Mouse (Mus musculus): Measurements from ENCODE around the gene Gm10720. TPM values are rescaled to one million over a fixed set of nuclear protein-coding genes. Genes with fewer than 3 reads are reported as not detected.
"Not testable (repeated sequence)": the region's sequence is repeated elsewhere in the genome, so short reads cannot be mapped to it uniquely, and the experiment has no call there.

Gm10720 gene
- polyA plus RNA-seq, 1 experiment = not detected

DNA sequence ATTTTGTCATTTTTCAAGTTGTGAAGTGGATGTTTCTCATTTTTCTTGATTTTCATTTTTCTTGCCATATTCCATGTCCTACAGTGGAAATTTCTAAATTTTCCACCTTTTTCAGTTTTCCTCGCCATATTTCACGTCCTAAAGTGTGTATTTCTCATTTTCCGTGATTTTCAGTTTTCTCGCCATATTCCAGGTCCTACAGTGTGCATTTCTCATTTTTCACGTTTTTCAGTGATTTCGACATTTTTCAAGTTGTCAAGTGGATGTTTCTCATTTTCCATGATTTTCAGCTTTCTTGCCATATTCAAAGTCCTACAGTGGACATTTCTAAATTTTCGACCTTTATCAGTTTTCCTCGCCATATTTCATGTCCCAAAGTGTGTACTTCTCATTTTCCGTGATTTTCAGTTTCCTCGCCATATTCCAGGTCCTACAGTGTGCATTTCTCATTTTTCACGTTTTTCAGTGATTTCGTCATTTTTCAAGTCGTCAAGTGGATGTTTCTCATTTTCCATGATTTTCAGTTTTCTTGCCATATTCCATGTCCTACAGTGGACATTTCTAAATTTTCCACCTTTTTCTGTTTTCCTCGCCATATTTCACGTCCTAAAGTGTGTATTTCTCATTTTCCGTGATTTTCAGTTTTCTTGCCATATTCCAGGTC, 8.7 kb downstream of the Gm10720 start:
- not testable (repeated sequence) for DNase-seq (ENCODE audit: low read depth, low spot score)
- WGBS = 79% methylated on average over 16 of the region's 16 CpGs

DNA sequence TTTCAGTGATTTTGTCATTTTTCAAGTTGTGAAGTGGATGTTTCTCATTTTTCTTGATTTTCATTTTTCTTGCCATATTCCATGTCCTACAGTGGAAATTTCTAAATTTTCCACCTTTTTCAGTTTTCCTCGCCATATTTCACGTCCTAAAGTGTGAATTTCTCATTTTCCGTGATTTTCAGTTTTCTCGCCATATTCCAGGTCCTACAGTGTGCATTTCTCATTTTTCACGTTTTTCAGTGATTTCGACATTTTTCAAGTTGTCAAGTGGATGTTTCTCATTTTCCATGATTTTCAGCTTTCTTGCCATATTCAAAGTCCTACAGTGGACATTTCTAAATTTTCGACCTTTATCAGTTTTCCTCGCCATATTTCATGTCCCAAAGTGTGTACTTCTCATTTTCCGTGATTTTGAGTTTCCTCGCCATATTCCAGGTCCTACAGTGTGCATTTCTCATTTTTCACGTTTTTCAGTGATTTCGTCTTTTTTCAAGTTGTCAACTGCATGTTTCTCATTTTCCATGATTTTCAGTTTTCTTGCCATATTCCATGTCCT, 9.5 kb downstream of the Gm10720 start, which contains the start of gene Gm10717:
Gene Gm10717 (plus strand): TSS at position 506 of the 556 bp plus-strand sequence.
- not testable (repeated sequence) for DNase-seq (ENCODE audit: low read depth, low spot score)

DNA sequence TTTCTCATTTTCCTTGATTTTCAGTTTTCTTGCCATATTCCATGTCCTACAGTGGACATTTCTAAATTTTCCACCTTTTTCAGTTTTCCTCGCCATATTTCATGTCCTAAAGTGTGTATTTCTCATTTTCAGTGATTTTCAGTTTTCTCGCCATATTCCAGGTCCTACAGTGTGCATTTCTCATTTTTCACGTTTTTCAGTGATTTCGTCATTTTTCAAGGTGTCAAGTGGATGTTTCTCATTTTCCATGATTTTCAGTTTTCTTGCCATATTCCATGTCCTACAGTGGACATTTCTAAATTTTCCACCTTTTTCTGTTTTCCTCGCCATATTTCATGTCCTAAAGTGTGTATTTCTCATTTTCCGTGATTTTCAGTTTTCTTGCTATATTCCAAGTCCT, 10.2 kb downstream of the Gm10720 start:
- DNase-seq (ENCODE audit: low read depth, low spot score) = not testable (repeated sequence)
- WGBS = 75% methylated on average over 5 of the region's 6 CpGs

More for the DNA sequence above, 9.5 kb downstream of the Gm10720 start, which contains the start of gene Gm10717:
- WGBS = 72% methylated on average over 12 of the region's 12 CpGs

DNA sequence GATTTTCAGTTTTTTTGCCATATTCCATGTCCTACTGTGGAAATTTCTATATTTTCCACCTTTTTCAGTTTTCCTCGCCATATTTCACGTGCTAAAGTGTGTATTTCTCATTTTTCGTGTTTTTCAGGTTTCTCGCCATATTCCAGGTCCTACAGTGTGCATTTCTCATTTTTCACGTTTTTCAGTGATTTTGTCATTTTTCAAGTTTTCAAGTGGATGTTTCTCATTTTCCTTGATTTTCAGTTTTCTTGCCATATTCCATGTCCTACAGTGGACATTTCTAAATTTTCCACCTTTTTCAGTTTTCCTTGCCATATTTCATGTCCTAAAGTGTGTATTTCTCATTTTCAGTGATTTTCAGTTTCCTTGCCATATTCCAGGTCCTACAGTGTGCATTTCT, 10.7 kb downstream of the Gm10720 start:
- DNase-seq (ENCODE audit: low read depth, low spot score) = not testable (repeated sequence)
- WGBS = 78% methylated on average over 5 of the region's 5 CpGs

DNA sequence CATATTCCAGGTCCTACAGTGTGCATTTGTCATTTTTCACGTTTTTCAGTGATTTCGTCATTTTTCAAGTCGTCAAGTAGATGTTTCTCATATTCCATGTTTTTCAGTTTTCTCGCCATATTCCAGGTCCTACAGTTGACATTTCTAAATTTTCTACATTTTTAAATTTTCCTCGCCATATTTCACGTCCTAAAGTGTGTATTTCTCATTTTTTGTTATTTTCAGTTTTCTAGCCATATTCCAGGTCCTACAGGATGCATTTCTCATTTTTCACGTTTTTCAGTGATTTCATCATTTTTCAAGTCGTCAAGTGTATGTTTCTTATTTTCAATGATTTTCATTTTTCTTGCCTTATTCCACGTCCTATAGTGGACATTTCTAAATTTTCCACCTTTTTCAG, 11.3 kb downstream of the Gm10720 start:
- not testable (repeated sequence) for DNase-seq (ENCODE audit: low read depth, low spot score)
- WGBS = 66% methylated on average over 9 of the region's 9 CpGs

DNA sequence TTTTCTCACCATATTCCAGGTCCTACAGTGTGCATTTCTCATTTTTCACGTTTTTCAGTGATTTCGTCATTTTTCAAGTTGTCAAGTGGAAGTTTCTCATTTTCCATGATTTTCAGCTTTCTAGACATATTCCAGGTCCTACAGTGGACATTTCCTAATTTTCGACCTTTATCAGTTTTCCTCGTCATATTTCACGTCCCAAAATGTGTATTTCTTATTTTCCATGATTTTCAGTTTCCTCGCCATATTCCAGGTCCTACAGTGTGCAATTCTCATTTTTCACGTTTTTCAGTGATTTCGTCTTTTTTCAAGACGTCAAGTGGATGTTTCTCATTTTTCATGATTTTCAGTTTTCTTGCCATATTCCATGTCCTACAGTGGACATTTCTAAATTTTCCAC, 11.7 kb downstream of the Gm10720 start:
- WGBS = 73% methylated on average over 9 of the region's 9 CpGs
- peak; percentile 42 for DNase-seq (ENCODE audit: low read depth, low spot score)

DNA sequence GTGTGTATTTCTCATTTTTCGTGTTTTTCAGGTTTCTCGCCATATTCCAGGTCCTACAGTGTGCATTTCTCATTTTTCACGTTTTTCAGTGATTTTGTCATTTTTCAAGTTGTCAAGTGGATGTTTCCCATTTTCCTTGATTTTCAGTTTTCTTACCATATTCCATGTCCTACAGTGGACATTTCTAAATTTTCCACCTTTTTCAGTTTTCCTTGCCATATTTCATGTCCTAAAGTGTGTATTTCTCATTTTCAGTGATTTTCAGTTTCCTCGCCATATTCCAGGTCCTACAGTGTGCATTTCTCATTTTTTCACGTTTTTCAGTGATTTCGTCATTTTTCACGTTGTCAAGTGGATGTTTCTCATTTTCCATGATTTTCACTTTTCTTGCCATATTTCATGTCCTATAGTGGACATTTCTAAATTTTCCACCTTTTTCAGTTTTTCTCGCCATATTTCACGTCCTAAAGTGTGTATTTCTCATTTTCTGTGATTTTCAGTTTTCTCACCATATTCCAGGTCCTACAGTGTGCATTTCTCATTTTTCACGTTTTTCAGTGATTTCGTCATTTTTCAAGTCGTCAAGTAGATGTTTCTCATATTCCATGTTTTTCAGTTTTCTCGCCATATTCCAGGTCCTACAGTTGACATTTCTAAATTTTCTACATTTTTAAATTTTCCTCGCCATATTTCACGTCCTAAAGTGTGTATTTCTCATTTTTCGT, 14.0 kb downstream of the Gm10720 start:
- not testable (repeated sequence) for DNase-seq (ENCODE audit: low read depth, low spot score)
- 64% methylated on average over 14 of the region's 16 CpGs for WGBS

DNA sequence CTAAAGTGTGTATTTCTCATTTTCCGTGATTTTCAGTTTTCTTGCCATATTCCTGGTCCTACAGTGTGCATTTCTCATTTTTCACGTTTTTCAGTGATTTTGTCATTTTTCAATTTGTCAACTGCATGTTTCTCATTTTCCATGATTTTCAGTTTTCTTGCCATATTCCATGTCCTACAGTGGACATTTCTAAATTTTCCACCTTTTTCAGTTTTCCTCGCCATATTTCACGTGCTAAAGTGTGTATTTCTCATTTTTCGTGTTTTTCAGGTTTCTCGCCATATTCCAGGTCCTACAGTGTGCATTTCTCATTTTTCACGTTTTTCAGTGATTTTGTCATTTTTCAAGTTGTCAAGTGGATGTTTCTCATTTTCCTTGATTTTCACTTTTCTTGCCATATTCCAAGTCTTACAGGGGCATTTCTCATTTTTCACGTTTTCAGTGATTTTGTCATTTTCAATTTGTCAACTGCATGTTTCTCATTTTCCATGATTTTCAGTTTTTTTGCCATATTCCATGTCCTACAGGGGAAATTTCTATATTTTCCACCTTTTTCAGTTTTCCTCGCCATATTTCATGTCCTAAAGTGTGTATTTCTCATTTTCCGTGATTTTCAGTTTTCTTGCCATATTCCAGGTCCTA, 15.3 kb downstream of the Gm10720 start:
- DNase-seq (ENCODE audit: low read depth, low spot score) = peak; percentile 100
- WGBS = 65% methylated on average over 2 of the region's 10 CpGs

DNA sequence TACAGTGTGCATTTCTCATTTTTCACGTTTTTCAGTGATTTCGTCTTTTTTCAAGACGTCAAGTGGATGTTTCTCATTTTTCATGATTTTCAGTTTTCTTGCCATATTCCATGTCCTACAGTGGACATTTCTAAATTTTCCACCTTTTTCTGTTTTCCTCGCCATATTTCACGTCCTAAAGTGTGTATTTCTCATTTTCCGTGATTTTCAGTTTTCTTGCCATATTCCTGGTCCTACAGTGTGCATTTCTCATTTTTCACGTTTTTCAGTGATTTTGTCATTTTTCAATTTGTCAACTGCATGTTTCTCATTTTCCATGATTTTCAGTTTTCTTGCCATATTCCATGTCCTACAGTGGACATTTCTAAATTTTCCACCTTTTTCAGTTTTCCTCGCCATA, 18.8 kb downstream of the Gm10720 start, which contains the start of gene Gm17535:
Gene Gm17535 (plus strand): TSS at position 301 of the 400 bp plus-strand sequence.
- not testable (repeated sequence) for DNase-seq (ENCODE audit: low read depth, low spot score)
- 42% methylated on average over 1 of the region's 8 CpGs for WGBS

DNA sequence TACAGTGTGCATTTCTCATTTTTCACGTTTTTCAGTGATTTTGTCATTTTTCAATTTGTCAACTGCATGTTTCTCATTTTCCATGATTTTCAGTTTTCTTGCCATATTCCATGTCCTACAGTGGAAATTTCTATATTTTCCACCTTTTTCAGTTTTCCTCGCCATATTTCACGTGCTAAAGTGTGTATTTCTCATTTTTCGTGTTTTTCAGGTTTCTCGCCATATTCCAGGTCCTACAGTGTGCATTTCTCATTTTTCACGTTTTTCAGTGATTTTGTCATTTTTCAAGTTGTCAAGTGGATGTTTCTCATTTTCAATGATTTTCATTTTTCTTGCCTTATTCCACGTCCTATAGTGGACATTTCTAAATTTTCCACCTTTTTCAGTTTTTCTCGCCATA, 21.1 kb downstream of the Gm10720 start, which contains the start of gene Gm10715:
Gene Gm10715 (plus strand): TSS at position 301 of the 400 bp plus-strand sequence.
- DNase-seq (ENCODE audit: low read depth, low spot score) = not testable (repeated sequence)
- 81% methylated on average over 8 of the region's 8 CpGs for WGBS

DNA sequence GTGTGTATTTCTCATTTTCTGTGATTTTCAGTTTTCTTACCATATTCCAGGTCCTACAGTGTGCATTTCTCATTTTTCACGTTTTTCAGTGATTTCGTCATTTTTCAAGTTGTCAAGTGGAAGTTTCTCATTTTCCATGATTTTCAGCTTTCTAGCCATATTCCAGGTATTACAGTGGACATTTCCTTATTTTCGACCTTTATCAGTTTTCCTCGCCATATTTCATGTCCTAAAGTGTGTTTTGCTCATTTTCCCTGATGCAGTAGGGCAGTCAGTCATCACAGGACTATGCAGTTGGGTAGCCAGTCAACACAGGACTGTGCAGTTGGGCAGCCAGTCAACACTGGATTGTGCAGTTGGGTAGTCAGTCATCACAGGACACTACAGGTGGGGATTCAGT, 22.7 kb downstream of the Gm10720 start:
- DNase-seq (ENCODE audit: low read depth, low spot score) = peak; percentile 1
- WGBS = 64% methylated on average over 4 of the region's 4 CpGs

Other genes starting within 250 kb of the Gm10720 start
- not detected in 2 replicates for gene Gm10722, start 14.7 kb upstream of the Gm10720 start, polyA plus RNA-seq (2012; rRNA removed)
- gene Gm11168, start 12.3 kb upstream of the Gm10720 start, polyA plus RNA-seq (2012; rRNA removed) = not detected in 2 replicates
- gene Gm10721, start 2.5 kb upstream of the Gm10720 start, polyA plus RNA-seq (2012; rRNA removed) = not detected in 2 replicates
- gene Gm10719, start 1.8 kb downstream of the Gm10720 start, polyA plus RNA-seq (2012; rRNA removed) = not detected in 2 replicates
- gene Gm10718, start 7.9 kb downstream of the Gm10720 start, polyA plus RNA-seq (2012; rRNA removed) = not detected in 2 replicates
- not detected in 2 replicates for gene Gm10717, start 9.8 kb downstream of the Gm10720 start, polyA plus RNA-seq (2012; rRNA removed)
- gene Gm17535, start 18.9 kb downstream of the Gm10720 start, polyA plus RNA-seq (2012; rRNA removed) = not detected in 2 replicates
- not detected in 2 replicates for gene Gm10715, start 21.2 kb downstream of the Gm10720 start, polyA plus RNA-seq (2012; rRNA removed)

Measured in large intestine, adult 2 months (tissue).